Mouse (Mus musculus): Measurements from ENCODE around the gene Kcnk3. TPM values are rescaled to one million over a fixed set of nuclear protein-coding genes. Genes with fewer than 3 reads are reported as not detected.
A peak's percentile ranks its signal among the peaks of the same experiment; 100 is the strongest.

Kcnk3 gene
- polyA plus RNA-seq, 1 experiment from 2014 or later, result 0.26 TPM

GRCm38 (mm10) chr5:30621844-30622176 is 33.8 kb downstream of the Kcnk3 start:
- H3K36me3 ChIP-seq (replicated peaks; ENCODE audit: insufficient read depth, low read length), result no peaks in the 10 kb centered on the region
- no peak for TF ChIP-seq EP300 (IDR thresholded peaks at IDR 0.05; ENCODE audit: low read depth)
- TF ChIP-seq CTCF (IDR thresholded peaks at IDR 0.05; ENCODE audit: low read depth), result no peak
- peaks cover 30% of the 10 kb centered on the region for H3K27me3 ChIP-seq (ENCODE audit: insufficient read depth, low read length)
- H3K27ac ChIP-seq (ENCODE audit: low read depth), result no peak overlapping the region
- ATAC-seq (no peak), DNase-seq (no peak)
- 56% methylated on average over 22 of the region's 22 CpGs for WGBS (ENCODE audit: insufficient replicate concordance)
- H3K4me1 ChIP-seq (ENCODE audit: insufficient read depth), result peaks cover 28% of the 10 kb centered on the region
- no peak overlapping the region for H3K4me2 ChIP-seq (ENCODE audit: low read depth, low read length)
- no peaks in the 10 kb centered on the region for H3K9me3 ChIP-seq (ENCODE audit: low read length)
- no peak overlapping the region for H3K4me3 ChIP-seq (ENCODE audit: low read depth, low read length)
- no peak overlapping the region for H3K9ac ChIP-seq (replicated peaks)

GRCm38 (mm10) chr5:30622177-30622840 is 34.3 kb downstream of the Kcnk3 start:
- no peak overlapping the region for H3K27ac ChIP-seq (ENCODE audit: low read depth)
- TF ChIP-seq EP300 (IDR thresholded peaks at IDR 0.05; ENCODE audit: low read depth) (no peak), CTCF (IDR thresholded peaks at IDR 0.05; ENCODE audit: low read depth) (no peak)
- H3K9me3 ChIP-seq (ENCODE audit: low read length), result no peaks in the 10 kb centered on the region
- WGBS (ENCODE audit: insufficient replicate concordance), result 5% methylated on average over 68 of the region's 69 CpGs
- peaks cover 30% of the 10 kb centered on the region for H3K27me3 ChIP-seq (ENCODE audit: insufficient read depth, low read length)
- peak; percentile 40 for DNase-seq
- H3K4me1 ChIP-seq (ENCODE audit: insufficient read depth), result peaks cover 28% of the 10 kb centered on the region
- ATAC-seq, result no peak
- no peak overlapping the region for H3K9ac ChIP-seq (replicated peaks)
- H3K4me2 ChIP-seq (ENCODE audit: low read depth, low read length), result peak overlapping the region; percentile 61
- peak overlapping the region; percentile 25 for H3K4me3 ChIP-seq (ENCODE audit: low read depth, low read length)
- no peaks in the 10 kb centered on the region for H3K36me3 ChIP-seq (replicated peaks; ENCODE audit: insufficient read depth, low read length)

GRCm38 (mm10) chr5:30622841-30623185 is 34.8 kb downstream of the Kcnk3 start:
- ATAC-seq, result no peak
- Histone ChIP-seq H3K36me3 (replicated peaks; ENCODE audit: insufficient read depth, low read length) (no peaks in the 10 kb centered on the region), H3K27me3 (ENCODE audit: insufficient read depth, low read length) (peaks cover 30% of the 10 kb centered on the region), H3K4me3 (ENCODE audit: low read depth, low read length) (peak overlapping the region; percentile 25), H3K9ac (replicated peaks) (no peak overlapping the region), H3K4me1 (ENCODE audit: insufficient read depth) (peaks cover 28% of the 10 kb centered on the region), H3K4me2 (ENCODE audit: low read depth, low read length) (peak overlapping the region; percentile 61), H3K27ac (ENCODE audit: low read depth) (no peak overlapping the region), H3K9me3 (ENCODE audit: low read length) (no peaks in the 10 kb centered on the region)
- 4% methylated on average over 10 of the region's 10 CpGs for WGBS (ENCODE audit: insufficient replicate concordance)
- DNase-seq, result no peak
- TF ChIP-seq CTCF (IDR thresholded peaks at IDR 0.05; ENCODE audit: low read depth) (no peak), EP300 (IDR thresholded peaks at IDR 0.05; ENCODE audit: low read depth) (no peak)

- H3K4me2 ChIP-seq (ENCODE audit: low read depth, low read length), result 0 out of 2 replicates have a peak overlapping the region, but pooled peaks have one; percentile 61
- peaks cover 23% of the 10 kb centered on the region for H3K4me1 ChIP-seq (ENCODE audit: insufficient read depth)
- WGBS (ENCODE audit: insufficient replicate concordance), result 45% methylated on average over 2 of the region's 2 CpGs
- TF ChIP-seq CTCF (IDR thresholded peaks at IDR 0.05; ENCODE audit: low read depth), result no peak
- no peak for TF ChIP-seq EP300 (IDR thresholded peaks at IDR 0.05; ENCODE audit: low read depth)
- no peaks in the 10 kb centered on the region for H3K36me3 ChIP-seq (replicated peaks; ENCODE audit: insufficient read depth, low read length)
- H3K9me3 ChIP-seq (ENCODE audit: low read length), result no peaks in the 10 kb centered on the region
- peak overlapping the region; percentile 25; the same call in 1 of the 2 replicates for H3K4me3 ChIP-seq (ENCODE audit: low read depth, low read length)
- ATAC-seq, result no peak
- H3K27ac ChIP-seq (ENCODE audit: low read depth), result no peak overlapping the region
- H3K27me3 ChIP-seq (ENCODE audit: insufficient read depth, low read length), result peaks cover 30% of the 10 kb centered on the region
- H3K9ac ChIP-seq (replicated peaks), result no peak overlapping the region
- no peak for DNase-seq
Measured at GRCm38 (mm10) chr5:30623380-30623779, 35.4 kb downstream of the Kcnk3 start.

GRCm38 (mm10) chr5:30624311-30624710 is 36.3 kb downstream of the Kcnk3 start:
- peaks cover 21% of the 10 kb centered on the region for H3K4me1 ChIP-seq (ENCODE audit: insufficient read depth)
- WGBS (ENCODE audit: insufficient replicate concordance), result 26% methylated on average over 1 of the region's 1 CpGs
- ATAC-seq, result no peak

GRCm38 (mm10) chr5:30624908-30625307 is 36.9 kb downstream of the Kcnk3 start:
- no peaks in the 10 kb centered on the region for H3K36me3 ChIP-seq (replicated peaks; ENCODE audit: insufficient read depth, low read length)
- DNase-seq, result no peak
- no peaks in the 10 kb centered on the region for H3K9me3 ChIP-seq (ENCODE audit: low read length)
- H3K9ac ChIP-seq (replicated peaks), result no peak overlapping the region
- H3K4me1 ChIP-seq (ENCODE audit: insufficient read depth), result peaks cover 21% of the 10 kb centered on the region
- 48% methylated on average over 4 of the region's 4 CpGs for WGBS (ENCODE audit: insufficient replicate concordance)
- H3K27ac ChIP-seq (ENCODE audit: low read depth), result no peak overlapping the region
- TF ChIP-seq EP300 (IDR thresholded peaks at IDR 0.05; ENCODE audit: low read depth) (no peak), CTCF (IDR thresholded peaks at IDR 0.05; ENCODE audit: low read depth) (no peak)
- H3K4me3 ChIP-seq (ENCODE audit: low read depth, low read length), result no peak overlapping the region
- no peak overlapping the region for H3K4me2 ChIP-seq (ENCODE audit: low read depth, low read length)
- ATAC-seq, result no peak
- H3K27me3 ChIP-seq (ENCODE audit: insufficient read depth, low read length), result peaks cover 30% of the 10 kb centered on the region

More at GRCm38 (mm10) chr5:30624311-30624710, 36.3 kb downstream of the Kcnk3 start:
- no peak for TF ChIP-seq CTCF (IDR thresholded peaks at IDR 0.05; ENCODE audit: low read depth)
- TF ChIP-seq EP300 (IDR thresholded peaks at IDR 0.05; ENCODE audit: low read depth), result no peak
- no peak for DNase-seq
- Histone ChIP-seq H3K27me3 (ENCODE audit: insufficient read depth, low read length) (peaks cover 30% of the 10 kb centered on the region), H3K27ac (ENCODE audit: low read depth) (no peak overlapping the region), H3K9me3 (ENCODE audit: low read length) (no peaks in the 10 kb centered on the region), H3K36me3 (replicated peaks; ENCODE audit: insufficient read depth, low read length) (no peaks in the 10 kb centered on the region), H3K4me3 (ENCODE audit: low read depth, low read length) (no peak overlapping the region), H3K4me2 (ENCODE audit: low read depth, low read length) (no peak overlapping the region), H3K9ac (replicated peaks) (no peak overlapping the region)

Data from liver, postnatal 0 days (tissue).